Mouse (Mus musculus): ENCODE measurements at regions not wholly inside any gene's neighbourhood (a gene's known extent, or its start where the extent isn't known, plus 50 kb on each side); places are given as distances from the start of the nearest gene placed in this dataset.

DNA sequence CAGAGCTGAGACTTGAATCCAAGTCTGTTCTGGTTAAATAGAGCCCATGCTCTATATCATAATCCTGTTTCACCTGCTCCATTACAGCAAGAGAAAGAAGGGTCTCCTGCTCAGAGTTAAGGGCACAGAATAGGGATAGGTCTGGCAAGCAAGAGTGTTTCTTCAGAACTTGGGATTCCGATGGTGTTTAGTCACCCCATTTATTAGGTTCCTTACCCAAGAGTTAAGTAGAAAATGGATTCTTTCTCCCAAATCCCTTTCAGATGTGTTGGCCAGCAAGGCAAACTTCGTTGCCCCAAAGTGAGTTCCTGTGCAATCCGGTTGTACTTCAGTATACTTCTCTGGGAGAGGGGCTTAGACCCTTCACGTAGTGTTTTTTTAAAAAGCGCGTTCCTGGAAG lies 74.4 kb downstream of the Cyp26a1 start:
- TF ChIP-seq CTCF (IDR thresholded peaks at IDR 0.05; ENCODE audit: low read depth) (no peak), EP300 (IDR thresholded peaks at IDR 0.05; ENCODE audit: low read depth) (no peak)
